Mouse (Mus musculus): ENCODE data around the gene Gm1123.

GRCm38 (mm10) chr9:99034111-99034510 is 1.4 kb downstream of the Gm1123 start:
- TF ChIP-seq CTCF (IDR thresholded peaks at IDR 0.05; ENCODE audit: insufficient read depth, low read depth, low read length) (no peak), POLR2A (IDR thresholded peaks at IDR 0.05; ENCODE audit: insufficient read depth, low read depth, low read length) (no peak)
